Comparison of ENCODE assay signal across 9 mouse cellular contexts in the genomic region with DNA sequence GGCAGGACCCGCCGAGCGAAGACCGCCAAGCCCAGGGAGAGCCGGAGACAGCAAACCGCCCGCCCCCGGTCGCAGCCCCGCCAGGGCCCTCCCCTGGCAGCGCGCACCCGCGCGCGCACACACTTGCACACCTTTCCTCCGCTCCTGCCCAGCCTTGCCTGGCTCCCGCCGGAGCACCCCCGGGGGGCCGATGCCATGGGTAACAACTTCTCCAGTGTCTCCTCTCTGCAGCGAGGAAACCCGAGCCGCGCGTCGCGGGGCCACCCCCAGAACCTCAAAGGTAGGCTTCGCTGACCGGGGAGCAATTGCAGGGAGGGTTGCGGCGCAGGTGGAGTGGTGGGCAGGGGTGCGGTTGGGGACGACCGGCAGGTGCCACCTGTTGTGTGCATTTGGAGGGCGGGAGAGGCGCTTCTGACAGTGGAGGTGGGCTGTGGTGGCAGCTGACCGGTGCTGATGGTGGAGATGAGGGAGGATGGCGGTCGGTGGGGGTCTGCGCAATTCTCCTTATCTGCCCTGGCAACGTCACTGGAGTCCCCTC. TPM values are rescaled to one million over a fixed set of nuclear protein-coding genes. Genes with fewer than 3 reads are reported as not detected.
DNase-seq lines count a peak whose midpoint lies in the region; ATAC-seq and TF ChIP-seq lines count a peak whose summit lies in the region.
"Had no signal": no experiment of that assay in that cellular context is flagged by ENCODE, and none has a peak within 500 bp of the region (broad histone marks: within the 10 kb centered on the region; RNA-seq: fewer than 3 reads in every experiment).

No protein-coding gene starts in this region.

- H3K9ac ChIP-seq in forebrain, embryonic 11.5 days (ENCODE audit: low read length): peak overlapping the region; percentile 56
- peak overlapping the region; percentile 44 for H3K9ac ChIP-seq in kidney, embryonic 15.5 days
- no peak overlapping the region for H3K9ac ChIP-seq in lung, postnatal 0 days (replicated peaks; ENCODE audit: low read depth)
- peak overlapping the region; percentile 55 for H3K9ac ChIP-seq in stomach, embryonic 14.5 days (replicated peaks; ENCODE audit: low read depth, low read length)

- peak; percentile 14; the same call in 1 of the 2 replicates for ATAC-seq in forebrain, embryonic 11.5 days (replicated peaks; ENCODE audit: low FRiP score)
- ATAC-seq in kidney, embryonic 15.5 days (replicated peaks; ENCODE audit: low FRiP score): peak; percentile 43; the same call in 1 of the 2 replicates
- peak; percentile 23 for ATAC-seq in lung, postnatal 0 days
- no peak for ATAC-seq in stomach, embryonic 14.5 days (ENCODE audit: insufficient number of reproducible peaks, insufficient read depth, low FRiP score, low read depth)

- no peaks in the 10 kb centered on the region for H3K36me3 ChIP-seq in forebrain, embryonic 11.5 days (ENCODE audit: control insufficient read depth, insufficient read depth, low read length)
- no peaks in the 10 kb centered on the region for H3K36me3 ChIP-seq in kidney, embryonic 15.5 days
- no peaks in the 10 kb centered on the region for H3K36me3 ChIP-seq in lung, postnatal 0 days (ENCODE audit: insufficient read depth, low read length)
- H3K36me3 ChIP-seq in stomach, embryonic 14.5 days (ENCODE audit: control insufficient read depth, insufficient read depth, low read length): no peaks in the 10 kb centered on the region

- H3K27ac ChIP-seq in forebrain, embryonic 11.5 days (ENCODE audit: low read depth, low read length): no peak overlapping the region
- no peak overlapping the region for H3K27ac ChIP-seq in kidney, embryonic 15.5 days
- H3K27ac ChIP-seq in lung, postnatal 0 days (ENCODE audit: low read length): no peak overlapping the region
- H3K27ac ChIP-seq in stomach, embryonic 14.5 days (ENCODE audit: low read length): no peak overlapping the region; the same call in 1 of the 2 replicates

- peak overlapping the region; percentile 100 for H3K4me2 ChIP-seq in forebrain, embryonic 11.5 days (ENCODE audit: low read depth, low read length, severe bottlenecking)
- H3K4me2 ChIP-seq in kidney, embryonic 15.5 days: peak overlapping the region; percentile 91
- peak overlapping the region; percentile 99 for H3K4me2 ChIP-seq in lung, postnatal 0 days (replicated peaks; ENCODE audit: low read depth, low read length)
- H3K4me2 ChIP-seq in stomach, embryonic 14.5 days (replicated peaks; ENCODE audit: low read depth, low read length): peak overlapping the region; percentile 98

- no peak for TF ChIP-seq POLR2A in lung, adult 2 months (IDR thresholded peaks at IDR 0.05; ENCODE audit: borderline replicate concordance, extremely low read depth, low read depth, low read length)

- H3K4me3 ChIP-seq in lung, adult 2 months (replicated peaks; ENCODE audit: extremely low read depth, low read depth, low read length): peak overlapping the region; percentile 50
- peak overlapping the region; percentile 65 for H3K4me3 ChIP-seq in forebrain, embryonic 11.5 days (ENCODE audit: low read depth, low read length)
- H3K4me3 ChIP-seq in kidney, embryonic 15.5 days (replicated peaks): peak overlapping the region; percentile 70
- H3K4me3 ChIP-seq in lung, postnatal 0 days (ENCODE audit: low read depth, low read length): peak overlapping the region; percentile 59
- peak overlapping the region; percentile 61 for H3K4me3 ChIP-seq in stomach, embryonic 14.5 days (ENCODE audit: low read depth, low read length)

- no peaks in the 10 kb centered on the region; the same call in 1 of the 2 replicates for H3K9me3 ChIP-seq in forebrain, embryonic 11.5 days (ENCODE audit: control insufficient read depth, low read length)
- no peaks in the 10 kb centered on the region for H3K9me3 ChIP-seq in kidney, embryonic 15.5 days (replicated peaks)
- H3K9me3 ChIP-seq in lung, postnatal 0 days (ENCODE audit: low read length): no peaks in the 10 kb centered on the region
- 0 out of 2 replicates have a peak, but pooled peaks cover 2% of the 10 kb centered on the region for H3K9me3 ChIP-seq in stomach, embryonic 14.5 days (ENCODE audit: control insufficient read depth, low read depth, low read length)

- TF ChIP-seq CTCF in lung, adult 2 months (IDR thresholded peaks at IDR 0.05; ENCODE audit: insufficient read depth, low read length): no peak
- TF ChIP-seq CTCF in lung, postnatal 0 days (IDR thresholded peaks at IDR 0.05): no peak

- 3% methylated on average over 42 of the region's 42 CpGs for WGBS in lung, adult 2 months
- WGBS in forebrain, embryonic 11.5 days: under 1% methylated on average over 42 of the region's 42 CpGs
- 1% methylated on average over 42 of the region's 42 CpGs for WGBS in kidney, embryonic 15.5 days
- WGBS in lung, postnatal 0 days: 2% methylated on average over 30 of the region's 42 CpGs
- WGBS in stomach, embryonic 14.5 days: under 1% methylated on average over 41 of the region's 42 CpGs

- H3K27me3 ChIP-seq in forebrain, embryonic 11.5 days (ENCODE audit: control insufficient read depth, insufficient read depth, low read length): peaks cover 33% of the 10 kb centered on the region
- peaks cover 42% of the 10 kb centered on the region for H3K27me3 ChIP-seq in kidney, embryonic 15.5 days
- peaks cover 34% of the 10 kb centered on the region for H3K27me3 ChIP-seq in lung, postnatal 0 days (replicated peaks; ENCODE audit: insufficient read depth, low read length)
- H3K27me3 ChIP-seq in stomach, embryonic 14.5 days (ENCODE audit: control insufficient read depth, insufficient read depth, low read length): no peaks in the 10 kb centered on the region

- no peaks in the 10 kb centered on the region; the same call in 1 of the 2 replicates for H3K4me1 ChIP-seq in lung, adult 2 months (ENCODE audit: control insufficient read depth, insufficient read depth, low read length)
- H3K4me1 ChIP-seq in forebrain, embryonic 11.5 days (replicated peaks; ENCODE audit: control insufficient read depth, insufficient read depth, low read length): peaks cover 6% of the 10 kb centered on the region; the same call in 1 of the 2 replicates
- H3K4me1 ChIP-seq in kidney, embryonic 15.5 days: peaks cover 15% of the 10 kb centered on the region
- H3K4me1 ChIP-seq in lung, postnatal 0 days (ENCODE audit: insufficient read depth, low read depth, low read length): peaks cover 10% of the 10 kb centered on the region; the same call in 1 of the 2 replicates
- no peaks in the 10 kb centered on the region for H3K4me1 ChIP-seq in stomach, embryonic 14.5 days (ENCODE audit: control insufficient read depth, insufficient read depth, low read length)

- no peak for DNase-seq in lung, adult 2 months
- DNase-seq in lung, postnatal 4 days: no peak
- peak; percentile 64 for DNase-seq in brain, adult 2 months (ENCODE audit: low read depth, low spot score)
- DNase-seq in forebrain, embryonic 11.5 days (ENCODE audit: low spot score): peak; percentile 70
- no peak for DNase-seq in lung, postnatal 0 days (ENCODE audit: low spot score)
- no peak for DNase-seq in gastrocnemius, adult 18-20 months (ENCODE audit: low spot score)

- TF ChIP-seq EP300 in lung, postnatal 0 days (IDR thresholded peaks at IDR 0.05): no peak

RNA-seq across cellular contexts. Expression of a gene that starts 0.7 kb away (rescaled TPM):
- polyA plus RNA-seq in lung, adult 2 months (2012; rRNA removed): 8.3 and 10.1 TPM in 2 replicates
- 3.7 and 4.5 TPM in 2 replicates for polyA plus RNA-seq in forebrain, embryonic 11.5 days (2014; fragmentation: Nextera tagmentation; extraction: Ambion mirVana)
- polyA plus RNA-seq in kidney, embryonic 15.5 days (2015; fragmentation: Nextera tagmentation; extraction: Ambion mirVana): 4.8 and 6.5 TPM in 2 replicates
- 1.5 and 2.2 TPM in 2 replicates for polyA plus RNA-seq in lung, postnatal 0 days (2015; fragmentation: Nextera tagmentation; extraction: Ambion mirVana)
- 9.5 and 10.2 TPM in 2 replicates for polyA plus RNA-seq in stomach, embryonic 14.5 days (2014; fragmentation: Nextera tagmentation; extraction: Ambion mirVana)
- total RNA-seq in gastrocnemius, adult 18-20 months (2021): 100 to 1,000 TPM; 131 to 137 TPM

RNA-seq across cellular contexts. Expression of a gene that starts 21.8 kb away (rescaled TPM):
- polyA plus RNA-seq in lung, adult 2 months (2012; rRNA removed): not detected in 2 replicates
- polyA plus RNA-seq in forebrain, embryonic 11.5 days (2014; fragmentation: Nextera tagmentation; extraction: Ambion mirVana): not detected in 2 replicates
- not detected in 2 replicates for polyA plus RNA-seq in kidney, embryonic 15.5 days (2015; fragmentation: Nextera tagmentation; extraction: Ambion mirVana)
- polyA plus RNA-seq in lung, postnatal 0 days (2015; fragmentation: Nextera tagmentation; extraction: Ambion mirVana): not detected in 2 replicates
- not detected in 2 replicates for polyA plus RNA-seq in stomach, embryonic 14.5 days (2014; fragmentation: Nextera tagmentation; extraction: Ambion mirVana)
- not detected for total RNA-seq in gastrocnemius, adult 18-20 months (2021)
- total RNA-seq: left cerebral cortex, postnatal 14 days had no signal

RNA-seq across cellular contexts. Expression of a gene that starts 35.3 kb away (rescaled TPM):
- polyA plus RNA-seq in lung, adult 2 months (2012; rRNA removed): not detected in 2 replicates
- not detected in 2 replicates for polyA plus RNA-seq in forebrain, embryonic 11.5 days (2014; fragmentation: Nextera tagmentation; extraction: Ambion mirVana)
- not detected in 2 replicates for polyA plus RNA-seq in kidney, embryonic 15.5 days (2015; fragmentation: Nextera tagmentation; extraction: Ambion mirVana)
- not detected in 2 replicates for polyA plus RNA-seq in lung, postnatal 0 days (2015; fragmentation: Nextera tagmentation; extraction: Ambion mirVana)
- not detected in 2 replicates for polyA plus RNA-seq in stomach, embryonic 14.5 days (2014; fragmentation: Nextera tagmentation; extraction: Ambion mirVana)
- not detected for total RNA-seq in gastrocnemius, adult 18-20 months (2021)
- total RNA-seq: left cerebral cortex, postnatal 14 days had no signal

RNA-seq across cellular contexts. Expression of a gene that starts 41.2 kb away (rescaled TPM):
- polyA plus RNA-seq in lung, adult 2 months (2012; rRNA removed): 23.7 and 25.8 TPM in 2 replicates
- polyA plus RNA-seq in forebrain, embryonic 11.5 days (2014; fragmentation: Nextera tagmentation; extraction: Ambion mirVana): 0.71 and 0.95 TPM in 2 replicates
- 5.7 and 7.2 TPM in 2 replicates for polyA plus RNA-seq in kidney, embryonic 15.5 days (2015; fragmentation: Nextera tagmentation; extraction: Ambion mirVana)
- 7.6 and 8.1 TPM in 2 replicates for polyA plus RNA-seq in lung, postnatal 0 days (2015; fragmentation: Nextera tagmentation; extraction: Ambion mirVana)
- 2.3 and 2.5 TPM in 2 replicates for polyA plus RNA-seq in stomach, embryonic 14.5 days (2014; fragmentation: Nextera tagmentation; extraction: Ambion mirVana)
- total RNA-seq in gastrocnemius, adult 18-20 months (2021): 1 to 10 TPM; 1.0 to 1.2 TPM

Comparison
In these comparisons a context has a peak if more than half of its experiments do, and no peak if none do; other contexts are left out.
1. DNase-seq: peak in brain, adult 2 months (single experiment) and forebrain, embryonic 11.5 days (single experiment); none in lung, adult 2 months (single experiment), lung, postnatal 4 days (0 of 2), lung, postnatal 0 days (single experiment) and gastrocnemius, adult 18-20 months (single experiment).
2. Peak in every context shown above with its lines, with median percentiles within 50 percentile points of each other: H3K4me3 ChIP-seq and H3K4me2 ChIP-seq.